Mouse (Mus musculus) gastrocnemius, postnatal 10 days (tissue): ENCODE measurements around the gene Doc2a. TPM values are rescaled to one million over a fixed set of nuclear protein-coding genes. Genes with fewer than 3 reads are reported as not detected.

Source experiments
- DNase-seq: peaks from one replicate; pipeline ENCODE4 v3.0.0; 2021; ENCODE audit warnings: mixed read lengths
- long read RNA-seq, 2 experiments: library from polyadenylated mRNA; stranded (forward); transcript quantifications; one replicate each; pipeline ENCODE4 v2.0.0; 2021
- total RNA-seq, 2 experiments: library from RNA; stranded (reverse); gene quantifications; 2 replicates each; pipeline ENCODE4 v1.2.3; 2021

Gene Doc2a
- under 1 TPM; 0.14 to 0.68 TPM for total RNA-seq
- long read RNA-seq, experiment 1: 0 reads
- long read RNA-seq, experiment 2: 0 reads

DNA sequence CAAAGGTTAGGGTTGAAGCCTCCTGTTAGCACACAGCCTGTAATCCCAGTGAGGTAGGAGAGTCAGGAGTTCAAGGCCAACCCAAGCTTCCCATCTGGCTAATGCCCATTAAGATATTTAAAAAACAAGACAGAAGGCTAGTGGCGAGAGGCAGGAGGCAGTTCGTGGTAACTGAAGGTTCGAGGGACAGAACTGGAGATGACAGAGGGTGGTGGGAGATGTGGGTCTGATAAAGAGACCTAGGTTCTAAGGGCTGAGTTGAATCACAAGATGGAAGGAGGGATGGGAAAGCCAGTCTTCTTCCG is at the start of gene Doc2a:
Gene Doc2a (plus strand): TSS at position 301 of the 305 bp plus-strand sequence.
- no peak for DNase-seq

DNA sequence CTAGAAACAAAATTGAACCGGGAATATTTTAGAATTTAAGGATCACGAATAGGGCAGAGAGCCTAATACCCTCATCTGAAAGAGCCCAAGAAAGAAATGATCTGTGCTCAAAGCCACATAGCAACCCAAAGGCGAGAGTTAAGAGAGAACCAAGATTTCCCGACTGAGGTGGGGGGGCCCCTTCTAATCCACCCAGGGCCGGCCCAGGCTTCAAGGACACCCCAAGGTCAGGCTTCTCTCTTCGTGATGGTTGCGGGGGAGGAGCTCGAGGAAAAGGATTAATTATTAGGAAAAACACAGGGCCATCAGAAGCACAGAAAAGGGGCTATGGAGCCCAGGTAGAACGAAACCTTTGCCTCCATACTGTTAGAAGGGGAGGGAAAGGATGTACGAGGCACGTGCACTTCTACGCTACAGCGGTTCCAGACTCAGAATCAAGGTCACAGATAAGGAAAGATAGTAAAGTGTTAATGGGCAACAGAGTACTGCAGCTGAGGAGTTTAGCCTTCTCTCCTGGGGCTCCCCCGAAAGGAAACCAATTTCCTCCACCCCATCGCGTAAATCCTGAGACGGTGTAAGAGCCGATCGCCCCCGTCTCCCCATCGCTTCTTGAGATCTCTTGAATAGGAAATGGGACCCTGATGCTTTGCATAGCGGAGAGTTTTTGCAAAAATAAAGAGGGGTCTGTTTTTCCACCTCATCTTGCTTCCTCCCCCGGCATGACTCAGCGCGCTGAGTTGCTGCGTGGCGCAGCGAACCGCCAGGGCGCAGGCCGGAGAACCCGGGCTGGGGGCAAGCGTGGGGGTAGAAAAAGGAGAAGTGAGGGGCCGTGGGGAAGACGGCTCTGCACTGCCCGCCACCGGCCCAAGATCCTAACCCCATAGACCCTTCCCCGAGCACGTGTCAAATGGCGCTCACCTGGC is 48.8 kb upstream of the Doc2a start:
- DNase-seq: peak; percentile 27

DNA sequence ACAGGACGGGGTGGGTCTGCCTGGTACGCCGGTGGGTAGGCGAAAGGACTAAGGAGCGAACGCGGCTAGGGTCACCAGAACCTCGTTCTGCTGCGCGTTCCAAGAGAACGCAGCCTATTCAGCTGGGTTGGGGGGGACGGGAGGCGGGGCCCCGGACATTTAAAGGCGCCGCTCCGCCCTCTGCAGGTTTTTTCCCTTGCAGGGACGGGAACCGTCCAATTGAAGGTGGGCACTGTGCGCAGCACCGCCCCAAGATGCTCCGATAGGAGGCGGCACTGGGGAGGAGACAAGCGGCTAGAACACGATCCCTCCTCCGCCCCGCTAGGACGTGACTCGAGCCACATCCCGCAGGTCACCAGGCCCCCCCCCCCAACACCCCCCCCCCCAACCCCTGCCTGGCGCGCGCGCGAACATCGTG is 48.2 kb upstream of the Doc2a start:
- peak; percentile 90 for DNase-seq

DNA sequence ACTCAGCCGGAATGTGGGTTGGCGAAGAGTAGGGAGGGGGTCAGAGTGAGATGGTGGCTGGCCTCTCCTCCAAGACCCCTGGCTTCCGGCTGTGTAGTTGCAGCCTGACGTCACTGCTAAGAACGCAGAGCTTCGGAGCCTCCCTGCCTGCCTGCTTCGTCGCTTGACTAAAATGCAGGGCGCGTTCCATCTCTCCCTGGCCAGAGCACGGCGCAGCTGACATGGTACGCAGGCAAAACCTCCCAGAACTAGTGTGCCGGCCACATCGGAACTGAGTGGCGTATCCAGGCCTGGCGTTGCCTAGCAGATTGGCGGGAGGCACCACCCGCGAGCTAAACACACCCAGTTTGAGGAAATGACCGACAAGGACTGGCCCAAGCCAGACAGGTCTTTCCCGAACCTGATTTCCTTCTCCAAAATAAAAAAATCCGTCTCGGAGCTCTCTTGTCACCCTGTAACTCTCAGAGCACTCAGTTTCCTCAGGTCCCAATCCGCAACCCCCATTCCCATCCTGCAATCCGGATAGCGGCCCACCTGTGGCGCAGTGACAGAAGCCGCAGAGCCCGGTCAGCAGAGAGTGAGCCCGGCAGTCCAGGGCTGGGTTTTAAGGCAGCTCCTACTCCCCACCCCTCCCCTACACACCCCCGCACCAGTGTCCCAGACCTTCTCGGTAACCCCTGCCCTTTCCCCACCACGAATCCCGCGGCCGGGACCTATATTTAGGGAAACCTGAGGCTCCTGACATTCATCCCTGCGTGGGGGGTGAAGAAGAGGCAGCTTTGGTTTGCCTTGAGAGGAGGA is 47.5 kb upstream of the Doc2a start:
- DNase-seq: peak; percentile 67

DNA sequence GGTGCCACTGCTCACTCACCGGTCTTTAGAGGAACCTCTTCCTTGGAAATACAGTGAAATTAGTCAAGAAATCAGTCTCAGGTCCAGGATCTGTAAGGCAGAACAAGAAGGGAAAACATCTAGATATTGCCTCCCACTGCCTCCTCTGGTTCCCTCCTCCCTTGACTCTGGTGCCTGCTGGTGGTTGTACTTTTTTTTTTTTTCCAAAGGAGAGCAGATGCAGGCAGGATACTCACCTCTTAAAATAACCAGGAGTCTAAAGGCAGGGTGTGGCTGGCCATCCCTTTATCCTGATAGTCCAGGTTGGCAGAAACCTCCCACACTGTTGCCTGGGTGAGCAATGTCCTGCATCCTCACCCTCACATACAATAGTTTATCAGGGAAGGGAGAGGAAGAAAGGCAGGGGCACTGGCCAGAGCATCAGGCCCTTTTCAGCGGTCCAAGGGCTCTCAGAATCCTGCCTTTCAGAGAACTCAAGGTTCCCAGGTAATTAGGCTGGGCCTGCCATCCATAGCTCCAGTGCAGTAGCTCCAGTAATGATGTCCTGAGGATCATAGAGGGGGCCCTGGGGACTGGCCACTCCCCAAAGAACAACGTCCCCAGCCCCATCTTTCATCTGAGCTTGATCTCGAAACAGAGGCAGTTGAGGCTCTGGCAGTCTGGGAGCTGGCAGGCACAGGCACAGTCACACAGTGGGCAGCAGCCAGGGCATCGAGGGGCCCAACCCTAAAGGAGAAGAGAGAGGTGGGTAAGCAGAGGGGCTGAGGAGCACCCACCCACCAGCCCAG is 46.8 kb upstream of the Doc2a start:
- no peak for DNase-seq

DNA sequence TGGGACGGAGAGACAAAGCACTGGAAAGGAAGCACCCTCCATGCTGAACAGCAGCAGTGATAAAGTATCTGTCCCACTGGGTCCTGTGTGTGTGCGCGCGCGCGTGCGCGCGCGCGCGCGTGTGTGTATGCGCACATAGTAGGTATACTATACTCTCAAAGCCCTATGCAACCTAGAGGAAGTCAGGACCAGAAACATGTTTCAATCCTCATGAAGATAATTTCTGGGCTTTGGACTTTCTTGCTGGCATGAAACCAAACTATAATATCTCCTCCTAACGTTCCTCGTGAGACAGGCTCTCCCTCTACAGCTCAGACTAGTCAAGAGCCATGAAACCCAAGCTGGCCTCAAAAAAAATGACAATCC is 46.2 kb upstream of the Doc2a start:
- DNase-seq: no peak

DNA sequence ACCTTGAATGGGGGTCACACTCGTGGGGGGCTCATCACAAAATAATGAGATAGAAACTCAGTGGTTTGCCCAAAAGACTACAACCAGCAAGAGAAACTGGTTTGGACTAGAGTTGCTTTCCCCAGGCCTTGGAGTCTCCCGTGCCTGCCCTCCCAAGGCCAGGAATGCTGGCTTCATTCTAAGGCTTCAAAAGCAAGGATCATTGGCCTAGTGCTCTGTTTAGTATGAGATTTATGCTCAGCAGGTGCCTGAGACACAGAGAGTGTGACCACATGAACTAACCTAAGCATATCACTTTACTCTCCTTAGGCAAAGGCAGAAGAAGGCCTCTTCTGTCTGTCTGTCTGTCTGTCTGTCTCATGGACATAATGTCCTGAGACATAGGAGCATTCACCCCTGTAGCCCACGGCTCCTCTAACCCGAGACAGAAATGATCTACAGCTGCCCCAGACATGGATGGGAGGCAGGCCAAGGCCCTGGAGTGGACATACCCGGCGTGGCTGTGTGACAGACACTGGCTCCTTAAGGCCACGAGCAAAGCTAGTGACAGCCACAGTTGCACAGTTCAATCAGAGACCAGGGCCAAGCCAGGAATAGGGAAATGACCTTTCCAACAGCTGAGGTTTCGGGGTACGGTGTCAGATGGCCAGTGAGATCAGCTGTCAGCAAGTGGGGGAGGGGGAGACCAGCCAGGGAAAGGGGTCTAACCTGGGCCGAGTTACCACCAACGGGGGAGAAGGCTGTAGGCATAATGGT is 44.9 kb upstream of the Doc2a start:
- DNase-seq: peak; percentile 58

DNA sequence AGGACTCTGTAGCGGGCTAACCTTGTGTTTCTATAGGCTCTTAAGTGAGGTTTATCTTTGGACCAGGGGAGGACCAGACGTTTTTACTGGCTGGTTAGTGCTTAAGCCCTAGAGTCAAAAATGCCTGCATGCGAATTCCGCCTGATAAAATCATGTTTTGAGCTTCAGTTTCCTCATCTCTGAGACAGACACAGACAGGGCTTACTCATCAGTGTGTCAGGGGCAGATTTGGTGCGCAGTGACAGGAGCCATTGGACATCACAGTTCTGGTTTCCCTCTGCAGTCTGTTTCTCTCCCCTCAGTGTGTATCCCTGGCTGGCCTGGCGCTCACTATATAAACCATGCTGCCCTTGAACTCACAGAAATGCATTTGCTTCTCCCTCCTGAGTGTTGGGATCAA is 44.0 kb upstream of the Doc2a start:
- no peak for DNase-seq

DNA sequence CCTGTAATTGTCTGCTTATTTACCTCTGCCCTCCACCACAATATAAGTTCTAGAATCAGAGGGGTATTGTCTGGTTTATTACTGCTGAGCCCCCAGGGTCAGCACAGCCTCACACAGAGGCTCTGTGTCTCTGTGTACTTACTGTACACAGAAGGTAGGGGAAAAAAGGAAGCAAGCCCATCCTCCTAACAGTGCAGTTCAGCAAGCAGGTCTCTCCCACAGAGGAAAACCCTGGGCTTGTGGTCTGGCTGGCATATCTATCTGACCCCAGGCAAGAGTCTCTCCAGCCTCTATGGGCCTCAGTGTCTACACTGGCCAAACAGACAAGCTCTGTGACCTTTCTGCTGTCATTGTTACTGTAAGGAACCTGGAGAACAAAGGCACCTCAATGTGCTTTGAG is 43.5 kb upstream of the Doc2a start:
- DNase-seq: no peak

DNA sequence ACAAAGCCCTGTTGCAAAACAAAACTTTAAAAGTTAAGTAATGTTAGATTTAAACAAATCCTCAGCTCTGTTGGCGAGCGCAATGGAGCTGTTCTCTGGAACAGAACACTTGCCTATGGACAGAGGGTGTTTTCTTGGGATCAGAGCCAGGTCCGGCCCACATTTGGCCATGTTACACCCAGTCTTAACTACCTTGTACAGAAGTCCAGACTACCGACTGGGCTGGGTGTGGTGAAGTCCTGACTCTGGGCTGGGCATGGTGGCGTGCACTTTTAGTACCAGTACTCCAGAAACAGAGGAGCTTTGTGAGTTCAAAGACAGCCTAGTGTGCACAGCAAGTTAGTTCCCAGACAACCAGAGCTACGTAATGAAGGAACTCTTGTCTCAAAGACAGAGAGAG is 40.3 kb upstream of the Doc2a start:
- DNase-seq: no peak

DNA sequence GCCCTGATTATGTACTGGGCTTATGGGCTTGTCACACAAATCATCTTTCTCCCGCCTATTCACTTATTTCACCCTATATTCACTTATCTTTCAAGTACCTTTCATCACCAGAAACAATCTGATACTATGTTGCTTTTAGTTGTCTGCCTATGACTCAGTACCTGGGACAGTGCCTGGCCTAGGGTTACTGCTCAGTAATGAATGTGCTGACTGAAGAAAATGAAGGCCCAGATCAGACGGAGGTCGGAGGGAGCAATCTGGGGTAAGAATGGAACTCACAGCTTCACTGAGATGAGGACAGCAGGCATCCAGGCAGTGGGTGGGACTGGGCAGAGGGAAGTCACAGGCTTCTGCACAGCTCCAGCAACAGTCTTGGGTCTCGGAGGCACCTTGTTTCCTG is 39.8 kb upstream of the Doc2a start:
- DNase-seq: no peak

DNA sequence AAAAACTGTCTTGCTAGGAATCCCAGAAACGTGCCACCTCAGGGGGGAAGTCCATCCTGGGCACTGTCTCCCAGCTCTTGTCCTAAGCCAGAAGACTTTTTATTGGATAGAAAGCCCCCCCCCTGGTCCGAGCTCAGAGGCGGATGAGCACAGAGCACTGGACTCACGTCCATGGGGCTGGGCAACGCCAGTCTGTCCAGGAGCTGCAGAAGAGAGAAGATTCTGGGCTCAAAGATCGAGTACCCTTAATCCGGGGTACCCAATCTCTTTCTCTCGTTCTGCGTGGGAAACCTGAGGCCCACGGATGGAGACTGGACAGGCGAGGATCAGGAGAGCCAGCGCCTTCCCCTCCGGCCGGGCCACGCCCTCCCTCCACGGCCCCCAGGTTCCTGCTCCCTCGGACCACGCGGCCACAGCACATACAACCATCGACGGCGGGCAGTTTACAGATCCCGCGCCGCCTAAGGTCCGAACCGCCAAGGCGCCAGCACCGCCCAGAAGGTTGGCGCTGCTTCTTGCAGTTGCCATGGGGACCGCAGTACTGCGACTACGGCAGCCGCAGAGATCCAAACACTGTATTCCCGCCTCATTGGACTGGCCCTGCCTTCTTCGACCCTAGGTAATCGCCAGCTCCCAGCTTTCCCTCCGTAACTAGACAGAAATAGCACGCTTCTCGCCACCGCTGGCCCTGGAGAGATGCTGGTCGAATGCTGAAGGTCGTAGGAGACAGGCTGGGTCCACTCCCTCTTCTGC is 38.3 kb upstream of the Doc2a start:
- DNase-seq: peak; percentile 83

DNA sequence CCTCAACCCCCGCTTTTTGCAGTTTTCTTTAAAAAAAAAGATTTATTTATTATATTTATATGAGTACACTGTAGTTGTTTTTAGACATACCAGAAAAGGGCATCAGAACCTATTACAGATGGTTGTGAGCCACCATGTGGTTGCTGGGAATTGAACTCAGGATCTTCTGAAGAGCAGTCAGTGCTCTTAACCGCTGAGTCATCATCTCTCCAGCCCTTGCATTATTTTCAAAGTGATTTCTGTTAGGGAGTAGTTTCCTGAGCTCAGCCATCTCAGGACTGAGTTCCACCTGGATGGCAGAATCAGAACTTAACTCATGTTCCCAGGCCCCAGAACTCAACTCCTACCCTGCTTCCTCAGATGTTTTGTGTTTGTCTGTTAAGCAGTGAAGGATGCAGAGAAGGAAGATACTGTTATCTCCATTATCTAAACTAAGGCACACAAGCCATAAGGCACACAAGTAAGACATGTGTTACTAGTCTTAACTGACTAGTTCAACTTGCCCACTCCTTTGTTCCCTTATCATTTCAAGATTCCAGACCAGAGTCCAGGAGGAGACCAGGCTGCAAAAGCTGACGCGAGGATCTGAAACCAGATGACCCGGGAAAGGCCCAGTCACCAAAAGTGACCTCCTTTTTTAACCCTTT is 37.4 kb upstream of the Doc2a start:
- DNase-seq: no peak

DNA sequence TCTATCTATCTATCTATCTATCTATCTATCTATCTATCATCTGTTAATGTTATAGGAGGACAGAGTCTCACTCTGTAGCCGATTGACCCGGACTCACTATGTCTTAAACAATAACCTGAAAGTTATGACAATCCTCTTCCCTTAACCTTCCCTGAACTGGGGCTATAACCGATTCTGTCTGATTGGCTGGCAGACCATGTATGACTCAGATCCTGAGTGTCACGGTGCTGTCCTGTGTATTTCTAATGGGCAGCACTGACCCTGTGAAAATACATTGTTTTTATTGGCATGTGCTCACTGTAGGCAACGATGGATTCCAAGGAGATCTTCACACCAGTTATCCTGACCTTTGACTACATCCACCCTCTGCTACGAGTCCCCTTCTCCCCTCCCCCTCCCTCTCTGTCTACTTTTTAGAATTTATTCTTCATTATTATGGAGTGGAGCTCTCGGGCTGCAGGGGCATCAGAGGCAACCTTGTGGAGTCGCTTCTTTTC is 31.4 kb upstream of the Doc2a start:
- DNase-seq: no peak

DNA sequence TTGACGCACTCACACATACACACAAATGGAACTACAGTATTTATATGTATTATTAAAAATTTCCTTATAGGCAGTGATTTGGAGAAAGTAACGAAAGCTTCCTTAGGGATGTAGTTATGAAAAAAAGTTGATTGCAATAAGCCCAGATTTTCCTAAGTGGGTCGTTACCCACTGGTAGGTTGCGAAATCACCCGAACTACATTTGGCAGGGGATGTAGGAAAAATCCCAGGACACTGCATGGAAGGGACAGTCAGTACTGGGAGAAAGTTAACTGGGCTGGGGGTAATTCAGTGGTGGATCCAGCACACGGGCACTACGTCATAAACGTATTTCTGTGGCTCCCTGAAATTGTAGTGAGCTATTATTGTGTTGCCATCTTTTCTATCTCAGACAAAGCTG is 30.7 kb upstream of the Doc2a start:
- no peak for DNase-seq

DNA sequence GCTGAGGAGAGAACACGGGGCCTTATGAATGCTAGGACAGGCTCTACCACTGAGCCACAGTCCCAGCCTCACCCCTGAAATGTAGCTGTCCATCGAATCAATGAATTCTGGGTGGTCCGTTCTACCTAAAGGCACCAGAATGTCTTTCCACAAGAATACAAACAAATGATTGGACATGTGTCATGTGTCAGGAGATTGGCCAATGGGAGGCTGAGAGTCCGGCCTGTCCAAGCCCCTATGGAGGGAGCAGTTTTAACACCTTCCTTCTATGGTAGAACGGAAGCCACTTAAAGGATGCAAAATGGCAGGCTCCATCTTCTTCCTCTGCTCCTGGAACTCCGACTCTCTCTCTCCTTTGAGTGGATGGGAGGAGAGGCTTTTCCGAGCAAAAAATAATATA is 29.6 kb upstream of the Doc2a start:
- DNase-seq: no peak

DNA sequence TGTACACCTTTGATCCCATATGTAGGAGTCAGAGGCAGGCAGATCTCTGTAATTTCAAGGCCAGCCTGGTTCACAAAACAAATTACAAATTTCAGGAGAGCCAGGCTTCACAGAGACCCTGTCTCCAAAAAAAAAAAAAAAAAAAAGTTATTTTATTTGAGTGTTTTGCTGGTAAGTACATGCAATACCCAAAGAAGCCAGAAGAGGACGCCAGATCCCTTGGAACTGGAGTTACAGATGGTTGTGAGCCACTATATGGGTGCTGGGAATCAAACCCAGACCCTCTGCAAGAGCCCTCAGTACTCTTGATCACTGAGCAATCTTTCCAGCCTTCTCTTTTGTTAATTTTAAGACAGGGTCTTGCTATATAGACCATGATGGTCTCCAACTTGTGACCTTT is 28.4 kb upstream of the Doc2a start:
- DNase-seq: no peak

DNA sequence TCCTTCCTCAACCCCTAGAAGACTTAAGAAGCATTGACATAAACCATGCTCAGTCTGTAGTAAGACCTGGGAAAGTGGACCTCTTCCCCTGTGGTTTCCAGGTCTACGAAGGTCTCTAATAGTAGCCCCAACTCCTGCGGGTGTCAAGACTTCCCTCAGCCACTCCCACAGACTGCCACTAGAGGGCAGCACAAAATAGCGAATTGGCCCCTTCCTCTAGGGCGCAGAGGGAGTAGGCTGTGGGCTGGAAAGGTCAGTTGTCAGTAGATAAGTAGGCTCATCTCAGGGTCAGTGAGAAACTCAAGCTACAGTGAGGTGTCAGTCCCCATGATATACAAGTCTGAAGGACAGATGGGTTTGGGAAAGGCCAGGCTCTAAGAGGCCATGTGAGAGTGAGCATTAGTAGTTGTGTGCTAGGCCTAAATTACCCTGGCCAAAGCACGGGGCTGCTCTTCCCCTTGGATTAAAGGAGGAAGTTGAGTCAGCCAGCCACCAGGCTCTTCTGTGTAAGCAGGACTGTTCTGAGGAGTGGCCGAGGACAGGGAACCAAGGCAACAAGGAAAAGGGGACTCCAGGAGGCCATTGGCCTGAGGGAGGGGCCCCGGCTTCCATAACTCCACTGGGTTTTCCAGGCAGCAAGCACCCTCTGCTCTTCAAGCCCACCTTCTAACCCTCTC is 25.2 kb upstream of the Doc2a start:
- peak; percentile 86 for DNase-seq

DNA sequence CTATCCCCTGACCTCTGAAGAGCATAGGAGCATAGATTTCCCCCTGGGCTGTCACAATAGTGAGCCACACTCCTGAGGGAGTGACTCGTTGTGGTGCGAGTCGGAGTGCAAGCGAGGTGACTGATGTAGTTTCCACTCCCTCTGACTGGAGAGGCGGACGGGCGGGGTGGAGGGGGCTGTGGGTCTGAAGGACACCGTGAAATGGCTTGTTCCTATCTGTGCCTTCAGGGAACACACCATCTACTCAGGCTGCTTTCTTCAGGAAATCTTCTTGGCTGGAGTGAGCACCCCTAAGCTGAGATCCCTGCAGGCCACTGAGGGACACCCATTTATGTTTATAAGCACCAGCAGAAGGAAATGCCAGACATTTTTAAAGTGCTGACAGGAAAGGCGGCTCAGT is 24.5 kb upstream of the Doc2a start:
- no peak for DNase-seq

DNA sequence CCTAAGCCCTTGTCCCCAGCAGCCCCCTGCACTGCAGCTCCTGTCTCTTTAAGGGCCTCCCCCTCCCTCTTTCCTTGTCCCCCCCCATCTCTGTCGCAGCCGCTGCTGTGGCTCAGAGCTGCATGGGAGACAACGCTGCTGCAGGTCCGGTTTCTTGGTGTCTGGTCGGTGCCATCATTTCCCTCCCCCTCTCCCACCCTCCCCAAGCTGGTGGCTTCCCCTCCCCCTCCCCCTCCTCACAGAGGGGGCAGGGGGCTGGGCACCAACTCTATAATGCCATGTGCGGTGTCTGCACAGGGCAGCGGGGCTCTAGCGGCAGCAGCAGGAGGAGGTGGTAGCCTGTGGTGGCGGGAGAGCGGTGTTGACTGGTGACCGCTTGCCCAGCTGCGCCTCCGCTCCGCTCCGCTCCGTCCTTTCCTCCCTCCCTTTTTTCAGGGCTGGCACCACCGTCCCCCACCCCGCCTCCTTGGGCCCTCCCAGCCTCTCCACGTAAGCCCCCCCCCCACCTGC is 24.0 kb upstream of the Doc2a start:
- DNase-seq: no peak
